Mouse (Mus musculus) cerebellum, postnatal 25 days (tissue): ENCODE measurements around the gene Gm17606.
"Not testable (repeated sequence)": the region's sequence is repeated elsewhere in the genome, so short reads cannot be mapped to it uniquely, and the experiment has no call there.

Source experiments
- DNase-seq, 2 experiments: peaks; one replicate each; pipeline ENCODE4 v3.0.0; 2021; ENCODE audit warnings: mixed read lengths in 2 of 2

Gm17606 gene

DNA sequence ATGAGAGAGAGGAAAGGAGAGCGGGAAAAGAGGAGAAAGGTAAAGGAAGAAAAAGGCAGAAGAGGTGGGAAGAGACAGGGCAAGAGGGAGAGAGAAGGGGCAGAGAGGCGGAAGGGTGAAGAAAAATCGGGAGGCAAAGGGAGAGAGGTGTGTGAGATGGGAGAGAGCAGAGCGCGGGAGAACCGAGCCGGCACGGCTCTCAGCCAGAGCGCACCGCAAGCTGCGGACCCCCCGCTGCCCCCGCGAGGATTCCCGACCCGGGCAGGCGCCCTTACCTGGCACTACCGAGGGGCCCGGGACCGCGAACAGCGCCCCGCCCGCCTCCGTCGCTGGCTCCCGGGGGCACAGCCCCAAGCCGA lies at the start of gene Gm17606:
Gm17606 (plus strand) TSS at position 7 of the 359 bp plus-strand sequence.
- DNase-seq = no peak

DNA sequence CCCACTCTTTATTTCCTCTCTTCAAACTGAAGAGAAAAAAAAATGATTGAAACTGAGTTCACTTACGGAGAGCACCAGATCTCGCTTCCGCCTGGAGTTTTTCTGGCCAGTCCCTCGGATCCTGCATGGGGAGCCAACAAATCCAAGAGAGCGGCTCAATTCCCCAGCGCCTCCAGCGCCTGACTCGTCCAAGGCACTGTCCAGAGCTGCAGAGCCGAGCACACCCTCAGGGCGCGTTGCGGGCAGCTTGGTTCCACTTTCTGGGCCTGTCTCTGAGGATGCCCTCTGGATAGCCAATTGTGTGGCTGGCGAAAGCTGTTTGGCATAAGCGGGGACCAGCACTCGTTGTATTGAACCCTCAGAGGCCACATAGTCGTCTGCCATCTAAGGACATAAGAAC lies 49.7 kb upstream of the Gm17606 start:
- no peak for DNase-seq

GRCm38 (mm10) chr14:54592319-54592934 lies 48.3 kb upstream of the Gm17606 start:
- peak in 1 of 2 experiments; percentile 27 for DNase-seq

DNA sequence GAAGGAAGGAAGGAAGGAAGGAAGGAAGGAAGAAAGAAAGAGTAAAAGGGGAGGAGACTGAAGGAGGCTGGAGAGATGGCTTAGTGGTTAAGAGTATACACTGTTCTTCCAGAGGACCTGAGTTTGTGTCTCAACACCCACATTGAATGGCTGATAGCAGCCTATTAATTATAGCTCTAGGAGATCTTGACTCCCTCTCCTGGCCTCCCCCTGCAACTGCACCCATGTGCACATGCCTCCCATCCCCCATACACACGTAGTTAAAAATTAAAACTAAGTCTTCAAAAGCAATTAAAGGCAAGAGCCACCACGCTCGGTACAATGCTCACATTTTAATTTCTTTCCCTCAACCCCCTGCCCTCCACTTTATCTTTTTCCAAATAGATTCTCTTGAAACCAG lies 46.7 kb upstream of the Gm17606 start:
- no peak for DNase-seq

DNA sequence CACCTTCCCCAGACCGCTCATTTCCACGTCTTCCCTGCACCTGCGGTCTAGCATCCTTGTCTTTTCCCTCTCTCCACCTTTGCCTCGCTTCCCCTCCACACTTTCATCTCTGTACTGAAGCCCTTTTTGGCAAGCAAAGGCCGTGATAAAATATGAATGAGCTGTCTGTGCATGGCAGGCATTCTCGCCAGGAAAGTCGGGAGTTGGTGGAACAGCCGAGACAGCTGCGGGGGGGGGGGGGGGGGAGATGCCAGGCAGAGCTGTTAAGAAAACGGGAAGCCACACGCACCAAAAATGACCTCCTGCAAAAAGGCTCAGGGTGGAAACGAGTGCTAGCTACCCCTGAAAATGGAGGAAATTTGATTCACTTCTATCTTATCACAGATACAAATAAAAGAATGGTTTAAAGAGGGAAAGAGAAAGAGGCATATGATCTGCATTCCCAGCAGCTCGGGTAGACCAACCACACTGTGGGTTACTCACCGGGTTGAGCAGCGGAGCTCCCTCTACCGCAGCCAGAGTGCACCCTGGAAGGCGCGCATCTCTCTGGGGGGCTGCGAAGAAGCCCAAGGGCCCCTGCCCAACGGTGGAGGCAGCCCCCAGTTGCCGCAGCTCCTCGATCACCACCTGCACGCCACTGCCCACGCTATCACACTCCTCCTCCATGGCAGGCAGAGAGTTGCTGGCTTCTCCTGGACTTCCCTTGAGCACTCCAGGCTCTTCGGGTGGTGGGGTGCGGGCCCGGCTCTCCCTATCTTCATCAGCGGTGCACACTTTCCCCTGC lies 45.9 kb upstream of the Gm17606 start:
- no peak for DNase-seq

DNA sequence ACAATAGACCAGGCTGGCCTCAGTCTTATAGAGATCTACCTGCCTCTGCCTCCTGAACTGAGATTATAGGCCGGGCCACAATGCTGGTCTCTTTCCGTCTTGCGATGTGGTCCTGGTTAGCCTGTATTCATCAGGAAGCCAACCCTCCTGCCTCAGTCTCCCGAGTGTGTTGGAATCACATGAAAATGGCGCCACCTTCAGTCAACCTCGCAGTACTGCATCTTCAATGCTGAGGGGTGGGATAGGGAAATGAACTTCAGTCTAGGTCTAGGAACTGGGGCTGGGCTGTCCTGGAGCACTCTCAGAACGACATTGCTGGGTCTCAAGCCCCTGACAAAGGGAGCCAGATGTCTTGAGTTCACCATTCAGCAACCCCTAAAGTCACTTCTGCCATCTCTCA lies 43.7 kb upstream of the Gm17606 start:
- no peak for DNase-seq

GRCm38 (mm10) chr14:54601601-54602000 lies 39.2 kb upstream of the Gm17606 start:
- DNase-seq = no peak

GRCm38 (mm10) chr14:54602613-54603012 lies 38.1 kb upstream of the Gm17606 start:
- DNase-seq = peak; percentile 34 to 46

DNA sequence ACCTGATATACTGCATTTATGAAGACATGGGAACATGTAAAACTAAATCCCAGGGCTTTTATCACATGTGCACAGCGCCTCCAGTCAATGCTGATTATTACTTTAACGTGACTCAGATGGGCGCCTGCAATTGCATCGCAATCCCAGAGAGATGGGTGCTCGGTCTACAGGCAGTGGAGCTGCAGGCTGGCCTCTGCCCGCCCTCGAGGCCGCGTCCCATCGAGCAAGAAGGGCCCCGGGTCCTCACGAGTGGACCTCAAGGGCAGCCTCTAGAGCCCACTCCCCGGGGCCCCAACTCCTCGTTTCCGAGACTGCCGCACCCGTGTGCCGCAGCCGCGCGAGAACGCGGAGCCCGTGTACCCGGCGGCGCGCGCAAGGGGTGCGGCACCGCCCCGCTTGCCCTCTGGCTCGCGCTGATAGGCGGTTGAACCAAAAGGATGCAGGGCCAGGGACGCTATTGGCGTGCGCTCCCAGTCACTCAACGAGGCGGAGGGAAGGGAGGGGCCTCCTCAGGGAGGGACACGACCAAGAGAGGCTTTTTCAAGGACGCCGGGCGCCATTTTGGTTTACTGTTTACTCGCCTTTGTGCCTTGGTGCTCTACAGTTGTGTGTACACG lies 37.6 kb upstream of the Gm17606 start:
- peak; percentile 95 to 98 for DNase-seq

- peak in 1 of 2 experiments; percentile 48 for DNase-seq
Measured at GRCm38 (mm10) chr14:54603686-54604085, 37.1 kb upstream of the Gm17606 start.

GRCm38 (mm10) chr14:54605752-54606321 lies 34.9 kb upstream of the Gm17606 start, which contains the start of gene 4931414P19Rik:
Gene 4931414P19Rik (minus strand): TSS chr14:54605993.
- DNase-seq = peak; percentile 87 to 95

DNA sequence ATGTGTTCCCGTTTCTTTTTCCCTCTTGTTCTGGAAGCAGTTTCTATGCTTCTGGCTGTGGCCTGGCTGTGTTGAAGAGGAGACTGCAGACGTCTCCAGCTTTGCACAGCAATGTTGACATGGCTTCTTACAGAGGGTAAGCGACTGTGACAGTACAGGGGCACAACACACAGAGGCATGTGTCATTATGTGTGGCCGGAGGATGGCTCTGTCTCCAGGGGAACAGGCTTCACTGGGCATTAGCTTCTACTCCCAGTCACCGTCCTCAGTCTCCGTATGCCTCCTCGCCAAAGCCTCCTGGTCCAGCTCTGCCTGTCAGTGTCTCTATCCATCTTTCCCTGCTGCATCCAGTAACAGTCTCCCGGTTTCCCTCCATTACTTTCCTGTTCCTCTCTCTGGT lies 33.5 kb upstream of the Gm17606 start:
- DNase-seq = no peak

- DNase-seq = no peak
Measured at GRCm38 (mm10) chr14:54609245-54609644, 31.5 kb upstream of the Gm17606 start.

- peak in 1 of 2 experiments; percentile 50 for DNase-seq
Measured at GRCm38 (mm10) chr14:54609962-54610361, 30.8 kb upstream of the Gm17606 start.

GRCm38 (mm10) chr14:54610648-54611047 lies 30.1 kb upstream of the Gm17606 start:
- DNase-seq = no peak

DNA sequence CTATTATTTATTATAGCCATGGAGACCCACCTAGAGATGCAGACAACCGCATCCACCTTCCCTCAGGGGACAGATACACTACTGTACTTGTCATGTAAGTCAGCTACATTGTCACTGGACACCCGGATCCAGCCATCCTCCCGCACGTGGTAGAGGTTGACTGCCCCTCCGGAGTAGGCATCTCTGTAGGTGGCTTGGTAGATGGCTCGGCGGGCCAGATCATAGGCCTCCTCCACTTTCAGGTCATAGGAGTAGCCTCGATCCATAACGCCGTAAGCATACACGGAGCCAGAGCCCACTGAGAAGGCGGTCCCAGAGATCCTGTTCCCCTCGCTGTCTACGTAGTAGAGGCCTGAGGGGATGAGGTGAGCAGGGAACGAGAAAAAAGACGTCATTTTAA lies 26.6 kb upstream of the Gm17606 start:
- not testable (repeated sequence) for DNase-seq

DNA sequence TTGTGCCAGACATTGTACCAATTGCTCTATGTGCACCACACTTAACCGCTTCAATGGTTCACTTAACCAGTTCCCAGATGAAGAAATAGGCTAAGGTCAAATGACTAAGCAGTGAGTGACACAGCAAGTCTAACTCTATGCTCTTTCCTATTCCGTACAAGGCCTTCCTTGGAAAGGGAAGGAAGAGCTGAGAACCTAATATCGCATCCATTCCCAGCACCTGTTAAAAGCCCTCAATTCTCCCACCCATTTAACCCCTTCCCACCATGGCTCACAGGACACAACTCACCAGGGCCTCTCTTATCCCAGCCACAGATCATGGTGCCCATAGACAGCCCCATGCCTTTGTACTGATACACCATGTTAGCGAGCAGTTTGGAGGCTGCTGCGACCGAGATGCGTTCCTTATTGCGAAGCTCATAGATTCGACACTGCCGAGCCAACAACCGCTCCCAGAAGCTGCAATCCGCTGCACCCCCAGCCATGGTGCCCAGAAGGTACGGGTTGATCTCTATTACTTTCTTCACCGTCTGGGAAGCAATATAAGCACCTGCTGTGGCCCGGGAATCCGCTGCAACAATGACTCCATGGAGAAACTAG lies 24.4 kb upstream of the Gm17606 start:
- DNase-seq = no peak

DNA sequence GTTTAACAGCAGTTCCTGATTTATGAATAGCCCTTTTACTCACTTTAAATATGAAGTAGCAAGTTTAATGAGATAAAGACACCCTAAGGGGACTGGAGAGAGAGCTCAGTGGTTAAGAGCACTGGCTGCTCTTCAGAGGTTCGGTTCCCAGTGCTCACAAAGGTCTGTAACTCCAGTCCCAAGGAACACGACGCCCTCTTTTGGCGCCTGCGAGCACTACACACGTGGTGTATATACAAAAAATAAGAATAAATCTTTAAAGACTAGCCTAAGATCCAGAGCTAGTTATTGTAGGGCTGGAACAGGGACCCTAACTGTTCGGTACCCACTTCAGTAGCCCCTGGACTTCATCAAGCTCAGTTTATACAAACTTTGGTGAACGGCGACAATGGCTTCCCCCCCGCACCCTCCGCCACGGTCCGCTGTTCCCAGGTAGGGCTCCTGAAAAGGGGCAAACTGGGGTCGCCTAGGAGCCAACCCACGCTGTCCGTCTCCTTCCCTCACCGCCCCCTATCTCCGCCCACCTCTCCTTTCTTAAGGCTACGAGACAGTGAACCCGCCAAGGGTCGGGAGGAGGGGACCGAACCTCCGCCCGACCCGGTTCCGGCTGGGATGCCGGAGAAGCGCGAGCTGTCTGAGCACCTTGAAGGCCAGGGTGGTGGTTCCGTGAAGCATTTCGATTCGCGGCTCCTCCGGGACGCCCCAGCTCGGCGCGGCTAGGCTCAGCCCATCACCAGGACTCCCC lies 23.4 kb upstream of the Gm17606 start:
- no peak for DNase-seq

DNA sequence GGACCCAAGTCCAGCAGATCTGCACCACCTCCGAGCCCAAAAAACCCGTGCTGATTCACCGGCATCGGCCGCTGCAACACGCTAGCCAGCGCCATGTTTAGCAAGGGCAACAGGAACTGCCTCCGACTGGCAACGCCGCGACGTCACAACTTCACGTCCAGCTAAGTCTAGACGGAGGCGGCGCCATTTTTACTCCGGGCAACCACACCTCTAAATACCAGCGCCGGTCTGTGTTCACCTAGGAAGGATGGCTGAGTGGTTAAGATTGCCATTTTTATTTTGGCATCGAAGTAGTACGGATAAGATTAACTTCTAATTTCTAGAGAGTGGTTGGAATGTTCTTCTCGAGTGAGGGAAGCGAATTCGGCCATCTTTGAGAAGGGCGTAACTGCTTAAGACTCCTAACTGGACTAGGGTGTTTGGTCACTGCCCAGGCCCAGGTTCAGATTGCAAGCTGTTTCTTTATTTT lies 22.8 kb upstream of the Gm17606 start, which contains the start of gene Psmb5:
Psmb5 (minus strand) TSS at position 126 of the 469 bp plus-strand sequence.
- DNase-seq = peak; percentile 91 to 93

GRCm38 (mm10) chr14:54621133-54621532 lies 19.6 kb upstream of the Gm17606 start, which contains the start of gene Psmb11:
Gene Psmb11 (plus strand): TSS chr14:54621433.
- no peak for DNase-seq

DNA sequence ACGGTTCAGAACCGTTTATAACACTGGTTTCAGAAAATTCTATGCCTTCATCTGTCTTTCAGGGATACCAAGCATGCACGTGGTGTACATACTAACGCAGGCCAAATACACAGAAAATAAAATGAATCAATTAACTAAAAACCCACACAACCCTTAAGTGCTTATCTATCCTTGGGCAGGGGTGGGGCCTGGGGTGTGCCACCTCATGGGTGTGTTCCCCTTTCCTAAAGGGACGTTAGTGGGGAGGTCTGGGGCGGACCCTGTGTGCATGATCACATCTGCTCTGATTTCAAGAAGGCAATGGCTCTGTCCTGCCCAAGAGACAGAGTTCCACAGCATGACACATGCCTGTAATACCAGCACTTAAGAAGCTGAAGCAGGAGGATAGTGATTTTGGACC lies 17.4 kb upstream of the Gm17606 start:
- DNase-seq = no peak

- no peak for DNase-seq
Measured at GRCm38 (mm10) chr14:54624976-54625375, 15.8 kb upstream of the Gm17606 start.
